Mouse (Mus musculus) lung, adult 2 months (tissue): ENCODE measurements around the gene Pelp1.

Experiments
- CTCF ChIP-seq: fragments of 200-500 bp; IDR thresholded peaks from 2 replicates; pipeline ENCODE4 v1.5.1; 2011; ENCODE audit warnings: mild to moderate bottlenecking, low read length, control low read depth; ENCODE audit not compliant: insufficient read depth
- POLR2A ChIP-seq: fragments of 200-500 bp; IDR thresholded peaks from 2 replicates; pipeline ENCODE4 v1.6.1; 2011; ENCODE audit warnings: low read depth, mild to moderate bottlenecking, control low read depth, low read length, borderline replicate concordance; ENCODE audit errors: extremely low read depth

DNA sequence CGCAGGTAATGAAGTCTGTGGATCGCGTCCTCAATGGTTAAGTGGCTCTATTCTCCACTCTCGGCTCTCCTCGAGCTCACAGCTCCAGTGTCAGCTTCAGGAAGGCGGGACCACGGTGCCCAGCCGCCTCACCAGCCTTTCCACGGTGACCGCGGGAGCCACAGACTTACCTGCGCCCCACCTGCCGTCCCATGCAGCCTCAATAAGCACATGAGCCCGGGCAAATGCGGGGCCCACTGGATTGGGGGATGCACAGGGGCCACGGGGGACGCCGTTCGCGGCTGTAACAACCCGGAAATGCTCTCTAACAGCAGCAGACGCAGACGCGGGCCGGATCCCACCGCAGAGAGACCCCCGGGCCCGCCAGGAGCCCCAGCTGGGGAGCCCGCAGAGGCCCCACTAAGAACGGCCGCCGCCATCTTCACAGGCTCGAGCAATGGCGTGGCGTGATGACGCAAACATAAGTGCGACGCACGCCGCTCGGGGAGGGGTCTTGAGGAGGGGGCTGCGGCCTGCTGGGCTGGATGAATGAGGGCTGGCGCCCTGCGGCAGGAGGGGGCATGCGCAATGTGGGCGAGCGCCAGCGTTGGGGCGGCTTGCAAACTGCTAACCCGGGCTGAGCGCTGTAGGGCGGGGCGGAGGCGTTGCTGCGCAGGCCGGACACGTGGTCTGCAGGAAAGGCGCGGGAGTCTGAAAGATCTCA, at the start of gene Pelp1:
- no peak for TF ChIP-seq CTCF
- TF ChIP-seq POLR2A, result peak; percentile 66; the same call in 1 of the 2 replicates
